Mouse (Mus musculus) lung, postnatal 0 days (tissue): ENCODE results near the gene Ttc25. TPM values are rescaled to one million over a fixed set of nuclear protein-coding genes. Genes with fewer than 3 reads are reported as not detected.
A peak's percentile ranks its signal among the peaks of the same experiment; 100 is the strongest.

Experiments used
- ATAC-seq: fragments of 200-750 bp; cut with Nextera tagmentation; 2 replicates; pipeline ENCODE4 v1.8.0; 2017; ENCODE audit warnings: moderate library complexity
- DNase-seq: peaks from one replicate; pipeline ENCODE4 v3.0.0-alpha.2; 2016; ENCODE audit warnings: low spot score
- H3K27ac ChIP-seq: fragments of 300-500 bp; sonication (generic); 2 replicates; pipeline ENCODE4 v1.5.1; 2014; ENCODE audit warnings: antibody characterized with exemption, mild to moderate bottlenecking, low read length, mixed read lengths
- H3K27me3 ChIP-seq: fragments of 300-500 bp; sonication (generic); replicated peaks from 2 replicates; pipeline ENCODE4 v1.6.1; 2014; ENCODE audit warnings: low read length, mixed read lengths; ENCODE audit not compliant: insufficient read depth
- H3K36me3 ChIP-seq: fragments of 300-500 bp; sonication (generic); 2 replicates; pipeline ENCODE4 v1.6.1; 2014; ENCODE audit warnings: low read length, mixed read lengths; ENCODE audit not compliant: insufficient read depth
- H3K4me1 ChIP-seq: fragments of 300-500 bp; sonication (generic); 2 replicates; pipeline ENCODE4 v1.6.1; 2014; ENCODE audit warnings: antibody characterized with exemption, low read depth, low read length, mixed read lengths; ENCODE audit not compliant: insufficient read depth
- H3K4me2 ChIP-seq: fragments of 300-500 bp; sonication (generic); replicated peaks from 2 replicates; pipeline ENCODE4 v1.6.1; 2014; ENCODE audit warnings: low read depth, mild to moderate bottlenecking, low read length, moderate library complexity, mixed read lengths
- H3K4me3 ChIP-seq: fragments of 300-500 bp; sonication (generic); 2 replicates; pipeline ENCODE4 v1.5.1; 2014; ENCODE audit warnings: low read depth, low read length
- H3K9ac ChIP-seq: fragments of 300-500 bp; sonication (generic); replicated peaks from 2 replicates; pipeline ENCODE4 v1.6.1; 2014; ENCODE audit warnings: low read depth, mild to moderate bottlenecking
- H3K9me3 ChIP-seq: fragments of 300-500 bp; sonication (generic); 2 replicates; pipeline ENCODE4 v1.6.1; 2016; ENCODE audit warnings: low read length, mixed read lengths
- CTCF ChIP-seq: IDR thresholded peaks from 2 replicates; pipeline ENCODE4 v1.5.1; 2016; ENCODE audit warnings: antibody characterized with exemption, mild to moderate bottlenecking
- EP300 ChIP-seq: IDR thresholded peaks from 2 replicates; pipeline ENCODE4 v1.6.1; 2016; ENCODE audit warnings: antibody characterized with exemption, mild to moderate bottlenecking, control low read depth
- WGBS: fragments of 180-500 bp; shearing (Covaris S2); extraction: QIAGEN DNeasy Blood & Tissue Kit; methylation state at CpG from one replicate; pipeline ENCODE4 v1.1.7; 2014; 5-methylcytosine and 5-hydroxymethylcytosine counted together
- polyA plus RNA-seq: library from polyadenylated mRNA; unstranded; fragments of >200 nt; fragmentation: Nextera tagmentation; extraction: Ambion mirVana; gene quantifications from 2 replicates; pipeline ENCODE4 v1.2.1, GENCODE M21; 2015

Gene Ttc25
- polyA plus RNA-seq, 1 experiment from 2014 or later, result 3.5 TPM

DNA sequence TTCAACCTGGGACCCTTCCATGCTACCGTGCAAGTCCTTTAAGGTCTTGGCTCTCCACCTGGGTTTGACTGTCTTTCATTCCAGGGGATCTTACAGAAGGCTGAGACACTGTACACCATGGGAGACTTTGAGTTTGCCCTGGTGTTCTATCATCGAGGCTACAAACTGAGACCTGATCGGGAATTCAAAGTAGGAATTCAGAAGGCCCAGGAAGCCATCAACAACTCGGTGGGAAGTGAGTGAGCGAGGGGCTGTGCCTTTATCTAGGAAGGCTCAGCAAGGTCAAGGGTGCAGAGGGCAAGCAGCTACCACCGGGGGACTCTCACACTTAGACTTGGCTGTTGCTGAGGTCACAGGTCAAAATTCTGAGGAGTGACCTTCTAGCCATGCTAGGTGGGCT is 4.7 kb downstream of the Ttc25 start:
- WGBS, result 69% methylated on average over 6 of the region's 6 CpGs
- H3K4me1 ChIP-seq, result peaks cover 3% of the 10 kb centered on the region
- no peaks in the 10 kb centered on the region for H3K9me3 ChIP-seq
- no peak overlapping the region for H3K27ac ChIP-seq
- ATAC-seq, result no peak
- no peaks in the 10 kb centered on the region for H3K36me3 ChIP-seq
- no peak overlapping the region for H3K4me2 ChIP-seq
- no peak for DNase-seq
- H3K9ac ChIP-seq, result no peak overlapping the region
- no peak for TF ChIP-seq EP300
- TF ChIP-seq CTCF, result no peak
- no peak overlapping the region for H3K4me3 ChIP-seq
- H3K27me3 ChIP-seq, result no peaks in the 10 kb centered on the region

DNA sequence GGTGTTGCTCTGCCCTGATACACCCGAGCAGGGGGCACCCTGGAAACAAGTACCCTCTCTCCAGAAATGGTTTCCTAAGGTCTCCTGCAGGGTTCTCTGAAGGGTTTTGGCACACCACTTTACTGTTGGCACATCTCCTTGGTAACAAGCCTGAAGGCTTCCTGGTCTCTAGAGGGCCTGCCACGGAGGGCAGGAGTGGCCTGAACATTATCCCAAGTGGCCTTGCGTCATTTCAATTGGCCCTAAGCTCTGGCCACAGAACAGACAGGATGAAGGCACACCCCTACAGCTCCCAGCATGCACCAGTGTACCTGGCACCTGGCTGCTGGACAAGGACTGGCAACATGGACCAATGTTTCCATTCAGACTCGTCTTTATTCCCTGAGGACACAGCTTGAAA is 7.4 kb downstream of the Ttc25 start:
- peak; percentile 88 for DNase-seq
- no peaks in the 10 kb centered on the region for H3K9me3 ChIP-seq
- no peak overlapping the region for H3K4me3 ChIP-seq
- H3K4me2 ChIP-seq, result no peak overlapping the region
- H3K27me3 ChIP-seq, result no peaks in the 10 kb centered on the region
- no peak overlapping the region for H3K27ac ChIP-seq
- peak; percentile 93 for ATAC-seq
- H3K4me1 ChIP-seq, result no peaks in the 10 kb centered on the region
- no peak overlapping the region for H3K9ac ChIP-seq
- H3K36me3 ChIP-seq, result no peaks in the 10 kb centered on the region
- WGBS, result 46% methylated on average over 4 of the region's 4 CpGs
- TF ChIP-seq CTCF (no peak), EP300 (no peak)

DNA sequence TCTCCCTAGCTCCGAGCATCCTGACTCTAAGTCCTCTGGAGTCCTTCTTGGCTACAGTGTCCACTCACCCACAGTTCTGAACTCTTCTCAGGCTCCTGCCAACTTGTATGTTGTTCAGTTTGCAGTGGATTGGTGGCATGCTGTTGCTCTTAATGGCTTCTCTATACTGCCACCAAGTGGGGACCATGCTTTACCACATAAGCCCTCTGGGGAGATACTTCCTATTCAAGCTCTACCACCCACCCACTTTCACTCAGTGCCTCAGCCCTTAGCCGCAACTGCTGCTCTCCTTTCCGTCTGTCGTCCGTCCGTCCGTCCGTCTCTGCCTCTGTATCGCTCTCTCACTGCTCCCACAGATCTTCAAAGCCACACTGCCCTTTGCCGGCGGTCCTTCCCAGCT is 10.2 kb downstream of the Ttc25 start:
- Histone ChIP-seq H3K27me3 (no peaks in the 10 kb centered on the region), H3K36me3 (no peaks in the 10 kb centered on the region), H3K9ac (no peak overlapping the region), H3K27ac (no peak overlapping the region), H3K9me3 (no peaks in the 10 kb centered on the region), H3K4me1 (no peaks in the 10 kb centered on the region), H3K4me2 (peak overlapping the region; percentile 25), H3K4me3 (no peak overlapping the region)
- DNase-seq, result peak; percentile 94
- 13% methylated on average over 11 of the region's 11 CpGs for WGBS
- peak; percentile 89 for TF ChIP-seq CTCF
- no peak for TF ChIP-seq EP300
- peak; percentile 74 for ATAC-seq

DNA sequence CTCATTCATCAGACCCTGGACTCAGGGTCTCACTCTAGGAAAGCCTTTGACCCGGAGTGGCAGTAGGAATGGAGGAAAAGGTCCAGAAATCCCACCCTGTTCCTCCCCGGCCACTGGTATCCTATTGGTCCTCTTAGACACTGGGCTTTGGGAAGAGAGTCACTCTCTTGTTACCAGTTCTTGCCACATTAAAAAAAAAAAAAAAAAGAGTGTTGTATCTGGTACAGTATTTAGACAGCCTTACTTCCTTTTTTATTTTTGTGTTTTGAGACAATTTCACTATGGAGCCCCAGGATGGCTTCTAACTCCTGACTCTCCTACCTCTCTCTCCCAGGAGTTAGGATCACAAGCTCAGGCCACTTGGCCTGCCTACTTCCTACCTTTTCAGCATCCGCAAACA is 12.2 kb downstream of the Ttc25 start:
- no peak for ATAC-seq
- Histone ChIP-seq H3K36me3 (no peaks in the 10 kb centered on the region), H3K9me3 (no peaks in the 10 kb centered on the region), H3K4me1 (no peaks in the 10 kb centered on the region), H3K4me3 (no peak overlapping the region), H3K9ac (no peak overlapping the region), H3K4me2 (no peak overlapping the region), H3K27ac (no peak overlapping the region), H3K27me3 (no peaks in the 10 kb centered on the region)
- 52% methylated on average over 3 of the region's 3 CpGs for WGBS
- no peak for DNase-seq
- TF ChIP-seq EP300 (no peak), CTCF (no peak)

DNA sequence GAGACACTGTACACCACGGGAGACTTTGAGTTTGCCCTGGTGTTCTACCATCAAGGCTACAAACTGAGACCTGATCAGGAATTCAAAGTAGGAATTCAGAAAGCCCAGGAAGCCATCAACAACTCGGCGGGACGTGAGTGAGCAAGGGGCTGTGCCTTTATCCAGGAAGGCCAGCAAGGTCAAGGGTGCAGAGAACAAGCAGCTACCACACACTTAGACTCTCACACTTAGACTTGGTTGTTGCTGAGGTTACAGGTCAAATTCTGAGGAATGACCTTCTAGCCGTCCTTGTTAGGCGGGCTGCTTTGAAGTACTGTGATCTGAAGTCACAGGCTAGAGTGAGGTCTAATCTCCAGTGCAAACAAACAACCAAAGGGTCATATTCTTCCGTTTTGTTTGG is 14.1 kb downstream of the Ttc25 start:
- no peak overlapping the region for H3K4me2 ChIP-seq
- ATAC-seq, result no peak
- DNase-seq, result no peak
- H3K36me3 ChIP-seq, result no peaks in the 10 kb centered on the region
- 26% methylated on average over 7 of the region's 7 CpGs for WGBS
- TF ChIP-seq CTCF (no peak), EP300 (no peak)
- no peaks in the 10 kb centered on the region for H3K27me3 ChIP-seq
- H3K4me3 ChIP-seq, result no peak overlapping the region
- no peaks in the 10 kb centered on the region for H3K4me1 ChIP-seq
- H3K27ac ChIP-seq, result no peak overlapping the region
- no peaks in the 10 kb centered on the region for H3K9me3 ChIP-seq
- no peak overlapping the region for H3K9ac ChIP-seq

DNA sequence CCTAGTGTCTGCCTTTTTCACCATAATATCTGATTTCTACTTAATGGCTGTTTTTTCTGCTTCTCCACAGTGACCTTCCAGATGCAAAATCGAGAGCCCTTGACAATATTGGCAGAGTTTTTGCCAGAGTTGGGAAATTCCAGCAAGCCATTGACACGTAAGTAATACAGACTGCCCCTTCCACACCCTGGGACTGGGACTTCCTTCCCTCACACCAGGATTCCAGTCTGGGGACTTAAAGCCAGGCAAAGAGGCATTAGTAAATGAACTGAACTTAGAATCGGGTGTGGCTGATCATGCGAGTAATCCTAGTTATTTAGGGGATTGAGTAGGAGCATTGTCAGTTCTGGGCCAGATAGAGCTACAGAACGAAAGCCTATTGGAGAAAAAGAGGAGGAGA is 16.3 kb downstream of the Ttc25 start:
- 57% methylated on average over 5 of the region's 5 CpGs for WGBS
- no peak overlapping the region for H3K4me3 ChIP-seq
- H3K9me3 ChIP-seq, result no peaks in the 10 kb centered on the region
- no peaks in the 10 kb centered on the region for H3K27me3 ChIP-seq
- ATAC-seq (no peak), DNase-seq (no peak)
- no peak overlapping the region for H3K9ac ChIP-seq
- no peak overlapping the region for H3K4me2 ChIP-seq
- TF ChIP-seq CTCF (no peak), EP300 (no peak)
- H3K27ac ChIP-seq, result no peak overlapping the region
- no peaks in the 10 kb centered on the region for H3K4me1 ChIP-seq
- no peaks in the 10 kb centered on the region for H3K36me3 ChIP-seq

DNA sequence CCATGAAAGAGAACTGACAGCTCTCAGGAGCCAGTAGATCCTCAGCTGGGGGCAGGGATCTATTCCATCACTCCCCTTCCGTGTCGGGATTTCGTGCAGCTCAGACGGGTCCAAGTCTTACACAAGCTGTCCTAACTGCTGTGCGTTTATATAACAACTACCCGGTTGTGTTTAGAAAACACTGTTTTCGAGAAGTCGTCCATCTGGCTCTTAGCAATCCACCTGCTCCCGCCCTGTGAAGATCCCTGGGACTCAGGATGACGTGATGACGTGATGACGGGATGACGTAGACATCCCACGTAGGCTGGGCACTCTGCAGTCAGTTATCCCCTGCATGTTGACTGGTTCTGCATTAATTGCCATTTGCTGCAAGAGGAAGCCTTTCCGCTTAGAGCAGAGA is 18.9 kb downstream of the Ttc25 start:
- Histone ChIP-seq H3K27ac (no peak overlapping the region), H3K36me3 (no peaks in the 10 kb centered on the region), H3K9ac (no peak overlapping the region), H3K4me3 (no peak overlapping the region), H3K9me3 (no peaks in the 10 kb centered on the region), H3K4me2 (no peak overlapping the region), H3K27me3 (no peaks in the 10 kb centered on the region), H3K4me1 (no peaks in the 10 kb centered on the region)
- no peak for DNase-seq
- TF ChIP-seq CTCF (no peak), EP300 (no peak)
- 57% methylated on average over 15 of the region's 15 CpGs for WGBS
- ATAC-seq, result no peak
